Mouse (Mus musculus): ENCODE measurements at regions not wholly inside any gene's neighbourhood (a gene's known extent, or its start where the extent isn't known, plus 50 kb on each side); places are given as distances from the start of the nearest gene placed in this dataset.

DNA sequence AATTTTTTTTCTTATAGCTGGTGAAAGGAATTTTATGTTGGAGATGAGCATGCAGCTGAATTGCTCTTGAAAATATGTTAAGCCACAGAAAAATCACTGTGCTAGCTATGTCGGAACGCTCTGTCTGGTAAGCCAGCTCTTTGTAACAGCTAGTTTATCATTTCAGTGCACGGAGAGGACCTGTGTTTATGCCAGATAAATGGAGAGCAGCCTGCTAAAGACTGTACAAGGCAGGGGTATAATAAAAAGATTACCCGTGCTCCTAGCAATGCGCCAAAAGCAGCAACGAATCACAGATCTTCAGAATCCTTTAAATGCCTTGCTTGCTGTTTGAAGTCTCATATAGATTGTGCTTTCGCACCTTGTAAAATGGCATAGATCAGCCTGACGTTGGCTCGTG is 232.2 kb upstream of the Daam1 start:
- TF ChIP-seq GATA4 (IDR thresholded peaks at IDR 0.05; ENCODE audit: insufficient replicate concordance, low read length) = no peak

DNA sequence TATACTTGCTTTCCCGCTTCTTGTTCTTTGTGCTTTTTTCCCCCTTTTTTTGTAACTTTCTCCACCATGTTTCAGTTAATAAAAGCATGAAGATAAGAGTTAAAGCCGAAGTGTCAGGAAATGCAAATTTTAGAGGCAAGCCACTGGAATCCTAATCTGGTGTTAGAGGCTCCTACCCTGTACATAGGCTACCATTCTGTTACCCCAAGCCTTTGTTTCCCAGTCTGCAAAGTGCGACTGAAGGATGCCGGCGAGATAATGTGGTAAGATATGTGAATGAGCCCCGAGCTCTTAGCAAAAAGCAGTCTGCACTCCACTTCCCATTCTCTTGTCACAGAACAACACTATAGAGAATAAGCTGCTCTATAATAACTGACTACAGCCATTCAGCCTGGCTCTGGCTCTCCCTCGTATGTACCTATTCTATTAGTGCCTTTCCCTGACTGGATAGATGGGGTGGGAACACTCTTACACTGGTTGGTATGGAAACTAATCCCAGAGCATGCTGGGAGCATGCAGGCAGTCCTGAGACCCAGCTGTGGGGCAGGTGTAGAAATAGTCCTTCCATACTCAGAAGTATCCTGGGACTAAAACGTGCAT is 229.7 kb upstream of the Daam1 start:
- no peak for TF ChIP-seq GATA4 (IDR thresholded peaks at IDR 0.05; ENCODE audit: insufficient replicate concordance, low read length)

DNA sequence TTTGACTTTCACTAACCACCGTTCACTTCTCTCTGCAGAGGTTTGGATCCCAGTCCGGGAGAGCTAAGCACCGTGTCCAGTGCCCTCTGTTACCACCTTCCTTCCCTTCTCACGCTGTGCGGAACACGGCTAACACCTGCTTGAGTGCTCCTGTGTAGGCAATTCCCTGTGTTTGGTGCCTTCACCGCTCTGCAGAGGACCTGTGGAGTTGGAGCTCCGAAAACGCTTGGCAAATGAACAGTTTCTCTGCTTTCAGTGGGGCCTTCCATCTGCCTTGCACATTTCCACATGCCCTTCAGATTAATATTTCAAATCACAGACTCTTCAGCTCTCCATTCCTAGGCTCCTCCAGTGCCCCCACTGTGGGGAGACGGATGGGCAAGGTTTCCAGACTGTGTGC is 227.7 kb upstream of the Daam1 start:
- TF ChIP-seq GATA4 (IDR thresholded peaks at IDR 0.05; ENCODE audit: insufficient replicate concordance, low read length) = no peak

GRCm38 (mm10) chr12:71606366-71606765 is 224.5 kb upstream of the Daam1 start:
- TF ChIP-seq GATA4 (IDR thresholded peaks at IDR 0.05; ENCODE audit: insufficient replicate concordance, low read length) = no peak

- no peak for TF ChIP-seq GATA4 (IDR thresholded peaks at IDR 0.05; ENCODE audit: insufficient replicate concordance, low read length)
Measured at GRCm38 (mm10) chr12:71607966-71608365, 222.9 kb upstream of the Daam1 start.

DNA sequence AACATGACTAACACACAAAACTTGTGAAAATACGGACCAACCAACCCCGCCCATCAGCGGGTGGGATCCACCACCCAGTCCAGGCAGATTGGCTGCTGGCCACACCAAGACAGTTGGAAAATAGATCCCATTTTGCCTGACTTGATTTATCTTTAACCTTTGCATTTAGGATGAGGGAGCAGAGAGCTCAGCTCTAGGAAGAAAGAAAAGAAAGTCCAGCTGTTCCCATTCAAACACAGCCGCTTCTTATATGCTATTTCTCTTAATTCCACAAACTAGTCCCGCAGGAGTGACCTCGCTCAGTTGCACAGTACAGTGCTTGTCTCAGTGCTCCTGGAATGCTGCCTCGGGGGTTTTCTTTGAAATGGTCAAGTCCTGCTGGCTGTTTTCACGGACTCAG is 217.6 kb upstream of the Daam1 start:
- TF ChIP-seq GATA4 (IDR thresholded peaks at IDR 0.05; ENCODE audit: insufficient replicate concordance, low read length) = no peak

DNA sequence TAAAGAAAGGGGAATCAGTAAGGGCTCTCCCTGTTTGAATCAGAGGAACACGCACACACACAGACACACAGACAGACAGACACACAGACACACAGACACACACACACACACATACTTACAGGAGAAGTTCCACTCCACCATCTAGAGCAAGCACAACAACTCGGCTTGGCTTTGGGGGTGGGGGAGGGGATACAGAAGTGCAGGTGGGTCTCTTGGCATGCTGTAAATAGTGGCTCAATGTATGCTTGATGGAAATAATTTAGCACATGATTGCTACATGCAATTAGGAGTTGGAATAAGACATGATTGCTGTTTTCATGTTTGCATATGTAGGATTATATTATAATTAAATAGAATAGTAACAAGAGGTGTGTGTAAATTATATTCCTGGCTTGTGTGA is 215.9 kb upstream of the Daam1 start:
- TF ChIP-seq GATA4 (IDR thresholded peaks at IDR 0.05; ENCODE audit: insufficient replicate concordance, low read length) = no peak

DNA sequence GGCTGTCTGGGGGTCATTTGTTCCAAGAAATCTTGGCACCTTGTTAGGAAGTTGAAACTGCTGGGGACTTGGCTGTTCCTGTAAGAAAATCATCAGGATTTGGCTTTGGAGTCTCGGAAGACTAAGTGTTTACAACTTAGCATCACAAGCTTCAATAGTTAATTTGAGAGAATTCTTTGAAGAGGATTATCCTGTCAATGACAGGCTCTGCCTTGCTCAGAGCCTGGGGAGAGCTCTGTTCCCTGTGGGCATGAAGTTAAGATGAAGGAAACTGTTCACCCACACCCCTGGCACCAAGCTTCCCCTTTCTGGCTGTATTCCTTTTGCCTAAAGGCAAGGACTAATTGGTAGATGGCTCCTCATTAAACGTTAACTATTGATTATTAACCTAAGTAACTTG is 215.5 kb upstream of the Daam1 start:
- no peak for TF ChIP-seq GATA4 (IDR thresholded peaks at IDR 0.05; ENCODE audit: insufficient replicate concordance, low read length)

GRCm38 (mm10) chr12:71616121-71616520 is 214.8 kb upstream of the Daam1 start:
- TF ChIP-seq GATA4 (IDR thresholded peaks at IDR 0.05; ENCODE audit: insufficient replicate concordance, low read length) = no peak

DNA sequence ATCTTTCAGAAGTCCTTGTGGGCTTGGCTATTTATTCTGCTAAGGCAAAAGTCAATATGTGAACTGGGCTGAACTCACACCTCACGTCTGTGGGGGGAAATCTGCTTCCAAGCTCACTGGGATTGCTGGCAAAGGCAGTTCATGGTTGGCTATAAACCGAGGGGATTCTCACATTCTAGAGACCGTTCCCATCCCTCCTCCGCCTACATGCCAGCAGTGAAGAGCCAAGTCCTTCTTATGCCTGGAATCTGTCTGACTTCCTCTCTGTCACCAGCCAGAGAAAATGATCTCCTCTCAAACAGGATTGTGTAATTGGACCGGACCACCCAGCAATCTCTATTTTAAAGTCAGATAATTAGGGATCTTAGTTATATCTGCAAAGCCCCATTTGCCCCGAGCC is 212.4 kb upstream of the Daam1 start:
- TF ChIP-seq GATA4 (IDR thresholded peaks at IDR 0.05; ENCODE audit: insufficient replicate concordance, low read length) = no peak

DNA sequence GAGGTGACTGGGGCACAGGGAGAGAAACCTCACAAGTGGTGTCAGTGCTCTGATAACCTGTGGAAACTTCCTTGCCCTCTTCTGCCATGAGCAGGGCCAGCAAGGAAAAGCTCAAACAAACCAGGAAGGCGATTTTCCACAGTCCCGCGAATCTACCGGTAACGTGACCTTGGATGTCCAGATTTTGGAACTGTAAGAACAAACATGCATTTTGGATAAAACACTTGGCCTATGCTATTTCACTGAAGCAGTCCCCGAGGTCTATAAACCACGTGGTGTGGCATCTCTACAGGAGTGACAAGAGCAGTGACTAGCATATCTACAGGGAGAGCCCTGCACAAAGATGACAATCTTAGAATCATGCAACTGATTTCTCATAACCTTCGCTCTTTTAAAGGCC is 211.9 kb upstream of the Daam1 start:
- no peak for TF ChIP-seq GATA4 (IDR thresholded peaks at IDR 0.05; ENCODE audit: insufficient replicate concordance, low read length)

DNA sequence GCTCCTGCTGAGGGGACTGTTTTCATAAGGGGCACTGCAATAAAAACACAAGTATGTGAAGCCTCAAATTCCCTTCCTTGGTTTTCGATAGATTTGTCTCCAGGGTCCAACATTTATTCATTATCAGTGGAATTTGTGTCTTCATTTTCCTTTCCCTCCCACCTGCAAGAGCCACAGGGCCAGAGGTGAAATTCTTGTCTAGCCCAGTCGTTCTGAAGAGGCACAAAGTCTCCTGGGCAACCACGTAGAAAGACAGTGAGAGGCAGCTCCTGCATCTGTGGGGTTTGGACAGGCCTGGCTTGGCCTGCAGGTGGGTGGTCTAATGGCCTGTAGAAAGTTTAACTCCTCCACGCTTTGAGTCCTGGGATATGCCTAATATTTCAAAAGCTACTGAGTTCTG is 211.3 kb upstream of the Daam1 start:
- no peak for TF ChIP-seq GATA4 (IDR thresholded peaks at IDR 0.05; ENCODE audit: insufficient replicate concordance, low read length)

- TF ChIP-seq GATA4 (IDR thresholded peaks at IDR 0.05; ENCODE audit: insufficient replicate concordance, low read length) = no peak
Measured at GRCm38 (mm10) chr12:71621542-71621941, 209.3 kb upstream of the Daam1 start.

GRCm38 (mm10) chr12:71622761-71623160 is 208.1 kb upstream of the Daam1 start:
- no peak for TF ChIP-seq GATA4 (IDR thresholded peaks at IDR 0.05; ENCODE audit: insufficient replicate concordance, low read length)

- TF ChIP-seq GATA4 (IDR thresholded peaks at IDR 0.05; ENCODE audit: insufficient replicate concordance, low read length) = no peak
Measured at GRCm38 (mm10) chr12:71623271-71623670, 207.6 kb upstream of the Daam1 start.

DNA sequence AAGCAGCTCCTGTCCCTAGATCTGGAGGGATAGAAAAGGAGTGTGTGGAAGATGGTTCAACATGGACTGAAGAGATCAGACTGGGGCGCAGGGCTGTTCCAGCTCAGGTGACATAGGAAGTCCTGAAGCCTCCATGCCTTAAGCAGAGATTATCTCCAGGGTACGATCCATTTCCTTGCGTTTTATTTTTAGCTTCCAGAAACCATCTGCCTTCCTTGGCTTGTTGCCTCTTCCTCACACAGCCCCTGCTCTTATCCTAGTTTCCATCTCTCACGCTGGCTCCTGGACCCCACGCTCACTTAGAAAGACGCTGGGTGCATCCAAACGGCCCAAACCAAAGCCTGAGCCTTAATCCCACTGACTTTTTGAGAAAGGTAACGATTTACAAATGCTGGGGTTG is 206.8 kb upstream of the Daam1 start:
- no peak for TF ChIP-seq GATA4 (IDR thresholded peaks at IDR 0.05; ENCODE audit: insufficient replicate concordance, low read length)

DNA sequence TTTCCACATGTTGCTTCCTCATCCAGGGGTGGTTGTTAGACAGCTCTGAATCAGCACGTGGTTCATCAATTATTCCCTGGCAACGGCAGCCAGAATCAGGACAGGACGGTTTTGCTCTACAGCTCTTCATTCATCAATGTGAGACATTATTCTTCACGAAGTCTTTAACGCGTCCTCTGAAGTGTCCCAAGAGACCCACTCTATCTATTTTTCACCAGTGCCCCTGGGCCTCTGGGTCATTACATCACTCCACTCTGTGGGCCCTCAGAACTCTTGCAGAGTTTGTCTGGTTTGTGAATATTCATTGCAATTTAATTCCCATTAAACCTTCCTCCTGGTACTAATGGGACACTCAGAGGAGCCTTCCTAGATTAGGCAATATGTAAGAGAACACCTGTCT is 206.2 kb upstream of the Daam1 start:
- TF ChIP-seq GATA4 (IDR thresholded peaks at IDR 0.05; ENCODE audit: insufficient replicate concordance, low read length) = no peak

GRCm38 (mm10) chr12:71625115-71625514 is 205.8 kb upstream of the Daam1 start:
- no peak for TF ChIP-seq GATA4 (IDR thresholded peaks at IDR 0.05; ENCODE audit: insufficient replicate concordance, low read length)

Measured in liver, adult (tissue).